Mouse (Mus musculus): Measurements from ENCODE around the gene Trip10.

GRCm38 (mm10) chr17:57231321-57231771 lies 17.9 kb upstream of the Trip10 start:
- TF ChIP-seq GATA1 (IDR thresholded peaks at IDR 0.05; ENCODE audit: borderline replicate concordance, low read length) (no peak), CTCF (IDR thresholded peaks at IDR 0.05; ENCODE audit: low read depth, low read length) (no peak), TAL1 (conservative IDR thresholded peaks at IDR 0.05; ENCODE audit: low read depth, low read length) (no peak)
